Mouse (Mus musculus) adrenal gland, postnatal 10 days (tissue): ENCODE data around the gene Sema7a. TPM values are rescaled to one million over a fixed set of nuclear protein-coding genes. Genes with fewer than 3 reads are reported as not detected.

Source experiments
- DNase-seq: peaks from one replicate; pipeline ENCODE4 v3.0.0; 2021; ENCODE audit warnings: mixed read lengths
- total RNA-seq, 2 experiments: library from RNA; stranded (reverse); gene quantifications; 2 replicates each; pipeline ENCODE4 v1.2.3; 2021

The Sema7a gene
- total RNA-seq, 2 experiments from 2014 or later, result 18.0 to 19.8 TPM

- peak; percentile 67 for DNase-seq
Measured at GRCm38 (mm10) chr9:58011027-58011426, 71.1 kb downstream of the Sema7a start.

GRCm38 (mm10) chr9:58011552-58011951 is 71.6 kb downstream of the Sema7a start:
- no peak for DNase-seq

Other genes starting within 250 kb of the Sema7a start
- 10 to 100 TPM; 11.7 to 12.0 TPM for gene Edc3, start 231.6 kb upstream of the Sema7a start, total RNA-seq
- 10 to 100 TPM; 65.3 to 79.1 TPM for gene Clk3, start 174.3 kb upstream of the Sema7a start, total RNA-seq
- gene Arid3b, start 103.3 kb upstream of the Sema7a start, total RNA-seq, result 1 to 10 TPM; 3.3 to 4.4 TPM
- 10 to 100 TPM; 71.2 to 74.8 TPM for gene Ubl7, start 29.1 kb upstream of the Sema7a start, total RNA-seq
- gene Cyp11a1, start 66.3 kb downstream of the Sema7a start, total RNA-seq, result 1,000 to 10,000 TPM; 1,564 to 1,873 TPM
- 1 to 10 TPM; 1.1 to 1.3 TPM for gene Stra6, start 123.7 kb downstream of the Sema7a start, total RNA-seq
- gene Ccdc33, start 178.7 kb downstream of the Sema7a start, total RNA-seq, result under 1 TPM in 1 of 2 experiments, not detected in 1; 0.12 TPM